Mouse (Mus musculus) urinary bladder, postnatal 10 days (tissue): Measurements from ENCODE around the gene Nrp1.

Experiments
- DNase-seq: peaks from one replicate; pipeline ENCODE4 v3.0.0; 2022; ENCODE audit warnings: low spot score

Gene Nrp1

DNA sequence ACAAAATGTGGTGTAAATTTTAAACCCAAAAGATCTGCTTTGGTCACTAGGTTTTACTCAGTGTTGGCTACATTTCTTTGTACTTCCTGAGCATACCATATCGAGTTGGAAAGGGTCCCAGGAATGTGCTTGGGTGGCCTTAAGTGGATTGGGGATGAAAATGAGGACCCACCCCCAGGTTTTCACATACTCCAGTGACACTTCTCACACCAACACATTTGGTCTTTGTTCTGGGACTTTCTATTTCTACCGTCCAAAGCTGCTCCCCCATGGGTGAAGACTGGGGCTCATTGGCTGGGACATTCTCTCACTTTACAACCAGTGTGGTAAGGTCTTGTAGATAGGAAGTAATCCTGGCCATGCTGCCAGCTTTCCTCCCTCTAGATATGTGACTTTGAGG is 111.7 kb downstream of the Nrp1 start:
- no peak for DNase-seq

DNA sequence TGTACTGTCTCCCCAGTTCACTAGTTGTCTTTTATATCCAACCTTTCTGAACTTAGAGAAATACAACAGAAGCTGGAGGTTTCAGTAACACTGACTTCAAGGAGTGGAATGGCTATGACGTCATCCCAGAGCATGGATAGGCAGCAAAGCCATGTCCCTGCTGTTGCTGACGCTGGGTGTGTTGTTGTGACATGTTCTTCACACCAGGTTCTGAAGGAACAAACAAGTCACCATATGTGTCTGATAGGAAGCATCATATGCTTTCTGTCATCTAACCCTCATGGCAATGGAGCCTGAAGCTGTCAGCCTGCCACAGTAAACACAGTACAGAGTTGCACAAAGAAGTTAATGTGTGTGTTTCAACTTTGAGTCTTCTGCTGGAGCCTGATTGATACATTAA is 112.8 kb downstream of the Nrp1 start:
- DNase-seq: no peak

DNA sequence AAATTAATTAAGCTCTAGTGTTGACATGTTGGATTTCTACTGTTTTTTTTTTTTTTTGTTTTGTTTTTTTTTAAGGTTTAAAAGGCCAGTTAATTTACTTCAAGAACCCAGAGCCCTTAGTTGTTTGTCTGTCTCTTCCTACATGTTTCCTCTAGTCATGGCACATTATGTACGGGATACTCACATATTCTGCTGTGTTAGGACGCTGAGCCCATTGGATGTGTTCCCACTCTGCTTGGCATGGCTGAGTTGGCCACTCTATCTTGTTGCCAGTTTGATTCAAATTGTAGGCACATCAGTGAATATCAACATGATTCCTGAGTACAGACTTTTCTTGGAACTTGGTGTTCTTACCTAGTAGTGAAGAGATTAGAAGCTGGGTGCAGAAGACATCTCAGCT is 114.5 kb downstream of the Nrp1 start:
- no peak for DNase-seq

DNA sequence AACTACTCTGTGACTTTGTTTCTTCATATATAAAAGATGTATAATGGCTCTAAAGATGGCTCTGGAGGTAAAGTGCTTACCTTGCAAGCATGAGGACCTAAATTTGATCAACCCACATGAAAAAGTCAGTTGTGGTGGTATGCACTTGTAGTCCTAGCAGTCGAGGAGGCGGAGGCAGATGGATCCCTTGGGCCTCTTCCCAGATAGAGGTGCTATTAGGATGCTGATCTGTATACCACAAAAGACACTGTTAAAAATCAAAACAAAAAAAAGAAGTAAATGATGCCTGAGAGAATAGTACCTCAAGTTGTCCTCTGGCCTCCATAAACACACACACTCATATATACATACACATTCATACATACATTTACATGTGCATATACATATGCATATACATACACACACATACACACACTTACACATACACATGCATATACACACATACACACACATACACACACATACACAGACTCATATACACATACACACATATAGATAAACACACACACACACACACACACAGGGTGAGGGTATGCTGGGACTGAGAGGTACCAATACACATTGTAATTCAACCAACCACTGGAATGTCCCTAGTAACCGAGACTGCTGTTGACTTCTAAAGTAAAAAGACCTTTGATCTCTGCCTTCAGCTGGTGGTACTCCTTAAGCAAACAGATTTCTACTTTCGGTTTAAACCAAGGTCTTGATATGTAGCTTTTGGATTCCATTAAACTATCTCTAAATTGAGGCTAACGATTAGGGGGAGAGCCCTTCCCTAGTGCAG is 115.2 kb downstream of the Nrp1 start:
- no peak for DNase-seq

DNA sequence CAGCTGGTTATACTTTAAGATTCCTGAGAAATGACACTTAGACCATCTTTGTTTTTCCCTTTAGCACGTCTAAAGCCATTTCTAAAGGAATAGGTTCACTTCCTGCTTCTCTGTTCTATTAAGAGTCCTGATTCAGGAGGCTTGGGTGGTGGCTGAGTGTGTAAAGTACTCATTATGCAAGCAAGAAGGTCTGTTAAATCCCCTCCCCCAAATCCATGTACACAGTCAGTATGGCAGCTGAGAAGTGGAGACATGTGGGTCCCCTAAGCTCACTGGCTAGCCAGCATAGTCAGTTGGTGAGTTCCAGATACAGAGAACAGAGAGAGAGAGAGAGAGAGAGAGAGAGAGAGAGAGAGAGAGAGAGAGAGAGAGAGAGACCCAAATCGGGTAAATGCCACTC is 116.2 kb downstream of the Nrp1 start:
- DNase-seq: no peak

DNA sequence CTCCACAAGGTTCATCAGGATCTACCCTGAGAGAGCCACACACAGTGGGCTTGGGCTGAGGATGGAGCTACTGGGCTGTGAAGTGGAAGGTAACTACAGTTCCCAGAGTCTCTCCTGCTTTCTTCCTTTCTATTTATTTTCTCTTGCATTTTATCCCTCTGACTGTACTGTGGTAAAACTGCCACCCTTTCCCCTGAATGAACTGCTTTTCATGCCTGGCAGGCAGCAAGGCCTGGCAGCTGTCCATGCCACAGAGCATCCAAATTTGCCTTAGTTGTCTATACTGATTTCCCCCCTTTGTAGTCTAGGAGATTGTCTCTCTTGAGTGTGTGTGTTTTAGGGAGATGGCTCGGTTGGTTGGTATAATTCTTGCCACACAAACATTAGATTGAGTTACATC is 117.8 kb downstream of the Nrp1 start:
- no peak for DNase-seq

DNA sequence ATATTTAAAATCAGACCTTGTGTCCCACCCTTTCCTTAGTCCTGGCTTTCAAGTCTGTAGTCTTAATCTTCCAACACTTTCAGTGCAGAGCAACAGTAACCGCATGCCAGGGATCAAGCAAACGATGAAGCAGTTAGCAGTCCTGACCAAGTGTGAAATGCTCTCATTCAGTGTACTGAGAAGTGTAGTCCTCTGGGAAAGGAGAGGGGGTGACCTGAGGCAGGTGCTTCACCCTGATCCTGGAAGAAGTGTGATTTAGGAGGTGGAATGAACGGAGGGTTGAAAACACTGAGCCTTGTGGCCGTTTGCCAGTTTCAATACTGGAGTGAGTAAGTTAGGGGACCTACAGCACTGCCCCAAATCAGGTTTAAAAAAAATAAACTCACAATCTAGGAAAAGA is 119.6 kb downstream of the Nrp1 start:
- no peak for DNase-seq

DNA sequence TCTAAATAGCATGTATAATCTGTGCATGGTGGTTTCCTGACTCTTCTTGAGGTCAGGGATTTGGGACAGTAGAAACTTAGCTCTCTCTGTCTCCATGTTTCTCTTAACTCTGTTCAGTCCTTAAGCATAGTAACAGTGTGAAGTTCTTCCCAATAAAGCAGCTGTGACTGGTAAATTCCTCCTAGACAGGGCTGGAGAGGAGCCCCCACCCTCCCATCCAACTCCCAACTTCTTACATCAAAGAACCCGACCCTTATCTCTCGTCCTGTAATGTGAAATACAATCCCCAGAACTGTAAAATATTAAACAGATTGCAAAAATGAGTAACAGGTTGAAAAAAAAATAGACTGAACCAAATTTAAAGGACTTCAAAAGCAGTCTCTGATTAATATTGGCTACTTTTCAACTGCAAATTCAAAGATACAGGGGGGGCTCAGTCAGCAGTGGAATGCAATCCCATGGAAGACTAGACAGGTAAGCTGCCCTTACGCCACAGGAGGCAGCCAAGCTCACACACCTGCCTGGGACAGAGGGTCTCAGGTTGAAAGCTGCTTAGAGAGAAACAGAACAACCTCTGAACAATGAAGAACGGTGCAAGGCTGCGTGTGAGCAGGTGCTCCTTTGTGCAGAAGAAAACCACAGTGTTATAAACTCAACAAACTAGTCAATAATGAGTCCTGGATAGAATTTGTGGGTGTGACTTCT is 121.1 kb downstream of the Nrp1 start:
- no peak for DNase-seq

DNA sequence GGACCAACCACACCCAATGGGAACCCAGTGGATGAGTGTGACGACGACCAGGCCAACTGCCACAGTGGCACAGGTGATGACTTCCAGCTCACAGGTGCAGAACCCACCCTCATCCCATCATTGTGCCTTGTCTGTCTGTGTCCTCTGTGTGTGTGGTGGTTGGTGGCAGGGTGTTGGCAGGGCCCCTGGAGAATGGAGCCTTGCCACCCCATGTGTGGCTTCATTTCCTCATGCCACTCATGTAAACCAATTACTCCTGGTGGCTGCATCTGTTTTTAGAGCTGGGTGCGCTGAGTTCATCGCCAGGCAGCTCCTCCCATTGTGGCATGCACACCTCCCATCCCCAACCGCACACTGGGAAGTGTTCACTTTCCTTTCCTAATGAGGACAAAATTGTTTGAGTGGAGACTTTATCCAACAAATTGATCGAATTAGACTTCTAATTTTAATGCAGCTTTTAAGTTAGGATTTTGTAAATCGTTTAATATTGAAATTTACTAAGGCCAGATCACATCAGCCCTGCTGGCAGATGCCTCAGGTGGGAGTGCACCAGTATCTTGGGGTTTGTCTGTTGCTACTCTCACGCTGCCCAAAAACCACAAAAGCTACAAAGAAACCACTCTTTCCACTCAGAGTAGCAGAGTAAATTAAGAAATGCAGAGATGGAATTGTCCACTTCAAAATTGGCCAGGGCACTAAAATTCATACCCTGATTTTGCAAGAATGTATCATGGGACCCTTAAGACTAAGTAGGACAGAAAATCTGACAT is 122.7 kb downstream of the Nrp1 start:
- no peak for DNase-seq

DNA sequence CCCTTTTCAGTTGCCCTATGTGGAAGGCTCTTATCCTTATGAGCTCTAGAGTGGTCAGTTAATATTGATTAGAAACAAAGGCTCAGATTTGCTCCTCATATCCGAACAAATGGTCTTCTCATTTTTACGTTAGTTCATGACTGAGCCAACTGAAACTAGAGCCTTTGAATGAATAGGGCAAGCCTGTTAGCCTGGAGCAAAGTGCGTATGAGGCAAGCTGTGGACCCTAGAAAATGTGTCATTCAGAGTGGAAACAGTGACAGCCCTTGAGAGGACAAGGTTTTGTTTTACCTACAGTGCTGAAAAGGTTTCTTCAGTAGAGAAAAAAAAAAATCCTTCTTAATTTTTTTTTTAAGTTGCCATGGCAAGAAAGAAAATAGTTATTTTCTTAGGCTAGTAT is 124.9 kb downstream of the Nrp1 start:
- no peak for DNase-seq

DNA sequence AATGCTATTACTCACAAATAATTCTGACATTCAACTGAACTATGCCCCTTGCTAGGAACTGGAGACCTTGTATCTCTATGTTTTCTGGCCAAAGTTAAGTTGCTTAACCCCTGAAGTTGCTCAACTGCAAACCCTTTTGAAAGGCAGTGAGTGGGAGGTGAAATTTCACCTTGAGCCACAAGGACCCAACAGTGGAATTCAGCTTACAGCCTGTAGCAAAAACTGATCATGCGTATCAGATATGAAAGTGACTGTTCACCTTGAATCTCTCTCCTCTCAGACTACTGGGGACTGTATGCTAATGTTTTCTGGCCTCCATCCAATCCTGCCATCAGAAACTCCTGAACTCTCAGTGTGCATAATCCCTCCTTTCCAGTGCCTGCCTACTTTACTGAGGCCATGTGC is 126.3 kb downstream of the Nrp1 start:
- DNase-seq: no peak

DNA sequence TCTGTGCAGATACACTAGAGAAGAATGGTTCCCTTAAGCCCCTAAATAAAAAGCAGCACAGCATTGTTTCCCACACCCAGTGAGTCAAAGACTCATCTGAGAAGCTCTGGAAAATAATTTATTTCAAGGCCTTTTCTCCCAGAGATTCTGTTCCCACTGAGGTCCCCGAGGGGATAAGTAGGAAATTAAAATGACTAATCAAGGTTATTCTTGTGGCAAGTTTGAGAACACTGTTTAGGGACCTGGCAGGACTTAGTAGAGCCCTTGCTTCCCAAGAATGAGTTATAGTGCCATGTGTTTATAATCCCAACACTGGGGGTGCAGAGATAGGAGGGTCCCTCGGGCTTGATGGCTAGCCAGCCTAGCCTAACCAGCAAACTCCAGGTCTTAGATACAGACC is 127.6 kb downstream of the Nrp1 start:
- no peak for DNase-seq

DNA sequence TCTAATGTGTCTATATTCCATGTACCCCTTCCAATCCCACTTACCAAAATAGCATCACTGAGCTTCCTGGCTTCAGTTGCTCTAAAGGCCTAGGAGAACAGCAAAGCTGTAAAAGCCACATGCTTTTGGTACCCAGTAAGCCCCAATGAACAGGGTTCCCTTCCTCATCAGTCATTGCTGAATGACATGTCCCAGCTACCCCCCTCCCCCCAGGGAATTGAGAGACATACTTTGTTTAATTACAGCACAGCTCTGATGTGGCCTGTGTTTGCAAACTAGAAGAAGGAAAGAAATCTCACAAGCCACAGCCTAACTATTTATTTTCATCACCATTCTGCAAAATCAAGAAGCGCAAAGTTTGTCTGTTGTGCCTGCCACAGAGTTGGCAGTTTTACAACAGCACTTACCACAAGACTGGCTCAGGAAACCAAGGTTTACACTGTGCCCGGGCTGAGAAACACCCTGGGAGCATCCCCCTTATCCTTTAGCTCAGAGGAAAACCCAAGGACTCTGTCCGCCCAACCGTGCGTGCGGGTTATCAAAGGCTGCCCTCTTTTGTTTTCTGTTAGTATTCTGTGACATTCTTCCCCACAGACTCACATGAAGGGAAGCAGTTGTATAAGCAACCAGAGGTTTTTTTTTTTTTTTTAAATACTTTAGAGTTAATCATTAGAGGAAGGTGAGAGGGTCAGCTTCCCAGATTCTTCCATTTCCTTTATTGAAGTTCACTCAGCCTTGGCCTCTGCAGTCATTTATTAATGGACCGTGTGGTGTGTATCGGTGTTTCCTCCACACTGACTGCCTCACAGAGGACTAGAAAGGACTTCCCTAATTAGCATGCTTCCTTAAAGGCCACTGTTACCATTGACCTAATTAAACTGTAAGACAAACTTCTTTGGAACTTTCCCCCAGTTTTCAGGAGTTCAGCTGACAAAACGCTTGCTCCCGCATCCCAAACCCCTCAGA is 129.8 kb downstream of the Nrp1 start:
- DNase-seq: no peak

DNA sequence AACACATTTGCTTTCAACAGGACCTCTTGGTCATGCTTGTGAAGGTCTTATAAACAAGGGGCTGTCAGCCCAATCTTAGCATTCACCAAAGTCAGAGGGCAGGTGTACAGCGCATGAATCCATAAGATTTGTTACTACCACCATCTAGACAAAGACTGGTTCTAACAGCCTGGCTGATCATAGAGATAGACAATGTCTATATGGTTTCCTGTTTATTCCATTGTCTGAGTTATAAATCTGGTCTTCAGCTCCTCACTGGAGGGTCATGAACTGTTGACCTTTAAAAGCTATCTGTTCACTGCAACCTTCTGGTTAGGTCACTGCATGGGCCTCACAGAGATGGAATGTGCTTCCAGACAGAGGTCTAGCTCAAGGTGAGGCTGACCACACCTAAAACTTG is 130.9 kb downstream of the Nrp1 start:
- DNase-seq: no peak

DNA sequence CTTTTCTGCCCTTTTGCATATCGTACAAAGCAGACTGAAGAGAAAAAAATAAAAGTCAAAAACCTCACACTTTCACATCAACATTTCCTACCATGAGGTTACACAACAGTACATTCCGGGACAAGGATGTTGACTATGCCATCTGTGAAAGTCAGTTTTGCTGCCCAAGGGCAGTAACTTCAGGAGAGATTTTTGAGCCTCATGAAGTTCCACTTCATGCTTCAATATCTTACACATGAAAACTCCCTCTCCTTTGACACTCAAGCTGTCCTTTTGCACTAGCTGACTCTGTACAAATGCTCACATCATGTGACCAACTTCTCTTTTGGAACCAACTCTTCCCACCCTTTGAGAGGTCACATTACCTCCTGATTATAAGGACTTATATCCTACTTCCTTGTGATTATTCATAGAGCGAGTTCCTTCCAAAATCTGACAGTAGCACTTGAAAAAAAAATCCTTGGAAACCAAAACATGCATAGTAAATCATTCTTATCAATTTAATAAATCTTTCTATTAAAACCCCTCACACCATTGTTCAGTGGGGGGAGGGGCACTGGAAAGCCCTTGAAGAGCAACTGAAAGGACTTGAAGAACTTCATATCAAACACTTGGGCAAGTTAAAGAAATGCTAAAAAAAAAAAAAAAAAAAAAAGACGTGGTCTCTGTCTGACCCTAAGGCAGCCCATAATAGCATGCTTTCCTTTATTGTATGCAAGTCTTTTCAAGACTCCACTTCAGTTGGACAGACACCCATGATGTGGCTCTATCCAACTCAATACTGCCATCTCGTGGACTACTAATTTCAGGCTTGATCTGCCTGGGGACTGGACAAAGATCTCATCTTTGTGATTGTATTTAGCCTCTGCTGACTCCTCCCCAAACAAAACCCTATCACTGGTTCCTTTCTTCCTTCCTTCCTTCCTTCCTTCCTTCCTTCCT is 133.0 kb downstream of the Nrp1 start:
- DNase-seq: no peak

DNA sequence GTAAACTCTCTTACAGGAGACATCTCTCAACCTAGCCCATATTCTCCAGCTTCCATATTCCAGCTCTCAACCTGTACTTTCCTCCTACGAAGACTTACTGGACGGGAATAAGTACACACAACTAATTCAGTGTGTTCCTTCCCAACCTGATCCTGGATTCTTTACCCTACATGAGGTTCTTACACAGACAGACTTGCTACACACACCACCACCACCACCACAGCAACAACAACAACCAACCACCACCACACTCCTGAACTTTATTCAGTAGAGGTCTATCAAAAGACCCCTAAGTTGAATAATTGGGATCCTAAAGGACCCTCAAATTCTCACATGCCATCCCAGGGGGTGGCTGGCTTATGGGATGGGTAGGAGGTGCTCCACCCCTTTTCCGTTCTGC is 135.4 kb downstream of the Nrp1 start:
- DNase-seq: no peak

DNA sequence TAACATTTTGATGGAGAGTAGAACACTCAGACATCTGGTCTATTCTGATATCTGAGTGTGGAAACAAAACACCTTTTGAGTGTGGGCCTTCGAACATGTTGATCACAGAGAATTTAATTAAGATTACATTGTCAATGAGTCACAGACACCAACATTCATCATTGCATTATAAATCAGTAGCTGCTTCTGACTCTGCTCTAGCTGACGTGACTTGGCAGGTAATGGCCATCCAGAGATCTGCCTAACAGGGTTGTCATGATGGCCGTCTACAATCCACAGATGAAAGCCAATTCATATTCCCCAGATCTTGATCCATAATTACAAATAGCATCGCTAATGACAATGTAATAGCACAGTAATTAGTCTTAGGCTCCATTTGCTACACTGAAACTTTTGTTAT is 140.4 kb downstream of the Nrp1 start:
- DNase-seq: no peak

DNA sequence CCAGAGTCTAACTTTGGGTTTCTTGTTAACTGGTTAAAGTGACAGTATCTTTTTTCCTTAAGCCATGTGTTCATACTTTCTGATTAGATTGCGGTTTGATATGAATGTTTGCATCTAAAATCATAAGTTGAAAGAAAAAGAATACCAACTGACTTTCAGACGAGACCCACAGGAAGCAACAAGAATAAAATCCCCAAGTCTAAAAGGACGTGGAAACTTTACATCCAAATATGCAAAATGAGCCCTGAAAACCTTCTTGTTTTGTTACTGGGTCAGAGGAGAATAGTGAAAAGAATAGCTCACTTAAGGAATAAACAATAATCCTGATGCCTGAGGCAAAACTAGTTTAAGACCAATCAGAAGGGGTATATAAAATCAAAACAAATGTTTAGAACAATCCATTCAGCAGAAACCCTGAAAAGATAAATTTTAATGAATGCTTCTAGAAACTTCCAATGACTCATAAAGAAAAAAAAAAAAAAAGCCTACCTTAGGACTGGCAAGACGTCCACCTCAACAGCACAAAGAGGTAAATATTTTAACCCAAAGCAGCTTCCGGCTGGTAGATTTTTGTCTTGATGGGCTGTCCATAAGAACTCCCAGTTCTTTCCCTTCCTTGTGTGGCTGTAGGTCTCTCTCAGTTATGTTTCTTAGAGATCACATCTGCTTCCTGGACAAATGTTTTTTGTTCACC is 145.9 kb downstream of the Nrp1 start:
- DNase-seq: no peak

DNA sequence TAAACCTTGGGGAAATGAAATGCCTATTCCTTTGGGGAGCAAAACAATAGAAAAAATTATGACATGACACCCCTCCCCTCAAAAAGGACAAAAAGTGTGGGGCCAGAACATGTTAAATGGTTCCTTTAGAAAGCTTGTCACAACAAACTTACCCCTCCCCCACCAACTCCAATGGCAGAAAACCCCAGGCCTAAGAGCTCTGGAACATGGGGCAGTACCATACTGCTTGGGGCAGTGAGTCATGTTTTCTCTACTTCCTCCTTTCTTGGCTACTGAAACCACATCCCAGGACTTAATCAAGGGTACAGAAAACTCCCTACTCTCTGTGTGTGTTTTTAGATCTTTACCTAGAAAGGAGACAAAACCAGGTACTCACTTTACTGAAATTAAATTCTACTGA is 147.5 kb downstream of the Nrp1 start:
- no peak for DNase-seq

DNA sequence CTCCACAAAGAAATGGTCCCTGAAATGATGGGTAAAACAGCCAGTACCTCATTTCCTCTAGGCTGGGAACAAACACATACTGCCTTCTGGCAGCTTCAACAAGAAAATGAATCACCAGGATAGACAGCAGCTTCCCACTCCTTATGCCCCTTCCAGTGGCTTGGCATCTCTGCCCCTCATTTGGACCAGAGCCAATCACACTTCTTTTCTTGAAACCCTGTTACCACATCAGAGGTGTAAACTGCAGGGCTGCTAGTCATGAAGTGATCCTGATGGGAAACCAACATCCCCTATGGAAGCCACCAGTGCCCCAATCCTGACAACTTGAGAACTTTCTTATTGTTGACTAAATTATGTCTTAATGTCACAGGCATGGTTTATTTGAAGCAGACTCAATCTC is 150.3 kb downstream of the Nrp1 start:
- DNase-seq: no peak
